Mouse (Mus musculus) brain, adult 2 months (tissue): ENCODE data around the gene Sfxn2.

Source experiments
- DNase-seq: peaks from one replicate; pipeline ENCODE4 v3.0.0; 2011; ENCODE audit warnings: low read depth, low spot score

Gene Sfxn2

GRCm38 (mm10) chr19:46628403-46628802, 55.2 kb downstream of the Sfxn2 start:
- DNase-seq = no peak

DNA sequence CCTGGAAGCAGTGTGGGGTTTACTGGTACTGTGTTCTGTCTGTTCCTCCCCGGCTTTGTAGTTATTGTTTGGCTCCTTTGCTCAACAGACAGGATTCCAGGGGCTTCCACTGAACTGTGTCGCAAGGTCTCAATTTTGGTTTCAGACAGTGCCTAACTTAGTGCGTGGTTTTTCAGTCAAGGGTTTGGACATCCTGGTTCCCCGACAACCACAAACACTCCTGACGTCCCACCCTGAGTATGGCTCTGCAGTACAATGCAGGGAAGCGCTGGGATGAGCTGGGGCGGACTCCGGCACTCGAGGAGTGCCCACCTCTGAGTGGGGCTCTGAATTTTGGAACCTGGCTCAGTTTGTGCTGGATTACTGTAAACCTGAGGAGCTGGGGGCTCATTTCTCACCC, 56.6 kb downstream of the Sfxn2 start:
- DNase-seq = no peak

DNA sequence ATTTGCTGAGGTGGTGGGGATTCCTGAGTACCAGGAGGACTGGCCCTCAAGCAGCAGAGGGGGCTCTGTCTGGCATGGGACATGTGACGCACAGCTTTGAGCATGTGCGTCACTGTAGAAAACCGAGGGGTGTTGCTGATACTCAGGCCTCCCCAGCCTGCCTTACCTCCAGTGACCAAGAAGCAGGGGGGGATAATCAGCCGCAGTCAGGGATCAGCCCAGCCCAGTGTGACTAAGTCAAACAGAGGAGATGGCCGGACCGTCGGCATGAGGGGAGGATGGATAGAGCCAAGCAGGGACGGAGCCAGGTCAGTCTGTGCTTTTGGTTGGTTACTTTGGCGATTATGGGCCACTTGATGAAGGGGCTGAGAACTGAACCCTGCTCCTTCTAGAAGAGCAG, 58.5 kb downstream of the Sfxn2 start:
- no peak for DNase-seq

- DNase-seq = no peak
These were observed 62.6 kb downstream of the Sfxn2 start for GRCm38 (mm10) chr19:46635766-46636165.

DNA sequence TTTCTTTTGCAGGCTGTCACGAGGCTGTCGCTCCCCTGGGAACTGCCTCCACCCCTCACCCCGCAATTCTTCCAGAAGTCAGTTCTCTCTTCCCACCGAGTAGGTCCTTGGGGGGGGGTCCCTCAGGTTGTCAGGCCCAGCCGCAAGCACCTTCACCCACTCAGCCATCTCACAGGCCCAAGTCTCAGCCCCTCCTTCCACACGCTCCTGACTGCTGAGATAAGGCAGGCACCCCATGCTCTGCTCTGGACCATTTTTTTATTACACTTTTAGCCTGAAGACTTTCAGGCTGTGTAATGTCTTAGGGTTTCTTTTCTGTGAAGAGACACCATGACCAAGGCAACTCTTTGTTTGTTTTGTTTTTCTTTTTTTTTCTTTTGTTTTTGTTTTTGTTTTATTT, 64.4 kb downstream of the Sfxn2 start:
- DNase-seq = no peak

GRCm38 (mm10) chr19:46639053-46639452, 65.9 kb downstream of the Sfxn2 start:
- no peak for DNase-seq

DNA sequence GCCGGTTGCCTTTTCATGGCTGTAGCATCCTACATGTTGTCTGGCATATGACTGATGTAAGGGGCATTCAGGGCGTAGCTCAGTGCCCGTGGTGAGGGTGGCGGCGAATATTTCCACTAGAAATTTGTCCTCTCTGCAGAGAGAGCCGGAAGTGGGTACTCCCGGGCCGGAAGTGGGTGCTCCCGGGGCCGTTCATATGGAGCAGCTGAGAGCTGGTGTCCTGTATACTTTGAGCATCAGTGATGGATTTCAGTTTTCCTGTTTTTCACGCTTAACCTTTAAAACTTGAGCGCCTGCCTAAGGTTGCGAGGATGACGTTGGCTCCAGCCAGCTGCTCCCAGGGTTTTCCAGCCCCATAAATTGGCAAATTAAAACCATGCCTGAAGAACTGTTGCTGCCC, 66.3 kb downstream of the Sfxn2 start:
- DNase-seq = no peak

DNA sequence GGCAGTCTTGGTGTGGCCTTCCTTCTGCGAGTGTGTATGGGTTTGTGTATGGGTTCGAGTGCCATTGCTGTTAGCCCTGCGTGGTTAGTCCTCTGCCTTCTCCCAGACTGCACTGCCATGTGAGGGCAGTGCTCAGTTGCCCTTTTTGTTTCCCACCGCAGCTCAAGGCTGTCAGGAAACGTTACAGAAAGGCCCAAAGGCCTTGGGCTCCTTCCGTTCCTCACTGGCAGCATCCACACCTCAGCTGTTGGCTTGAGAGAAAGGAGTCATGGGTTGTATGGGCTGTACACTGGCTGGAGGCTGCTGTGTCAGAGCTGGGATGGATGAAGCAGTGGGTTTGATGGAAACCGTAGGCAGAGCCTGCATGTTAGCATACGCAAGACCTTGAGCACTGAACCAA, 67.6 kb downstream of the Sfxn2 start:
- DNase-seq = no peak

GRCm38 (mm10) chr19:46641420-46642085, 68.4 kb downstream of the Sfxn2 start:
- peak; percentile 78 for DNase-seq

GRCm38 (mm10) chr19:46642136-46642753, 69.1 kb downstream of the Sfxn2 start:
- DNase-seq = peak; percentile 24

- DNase-seq = peak; percentile 66
These were observed 70.1 kb downstream of the Sfxn2 start for GRCm38 (mm10) chr19:46643236-46643635.

DNA sequence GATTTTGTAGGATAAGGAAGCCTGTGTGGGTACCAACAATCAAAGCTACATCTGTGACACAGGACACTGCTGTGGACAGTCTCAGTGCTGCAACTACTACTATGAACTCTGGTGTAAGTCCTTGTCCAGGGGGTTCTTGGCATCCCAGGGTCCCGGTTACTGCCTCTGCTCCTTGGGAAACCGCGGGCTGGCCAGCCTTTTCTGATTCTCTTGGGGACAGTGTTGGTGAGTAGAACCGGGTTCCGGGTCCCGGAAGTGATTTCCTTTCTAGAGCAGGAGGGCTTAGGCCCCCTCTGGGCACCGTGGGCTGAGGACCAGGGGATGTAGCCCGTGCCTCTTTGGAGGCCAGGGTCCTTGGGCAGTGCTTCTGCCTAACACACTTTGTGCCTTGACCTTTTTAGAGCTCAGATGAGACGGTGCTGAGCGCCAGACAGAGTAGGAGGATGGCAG, 71.2 kb downstream of the Sfxn2 start:
- DNase-seq = no peak

DNA sequence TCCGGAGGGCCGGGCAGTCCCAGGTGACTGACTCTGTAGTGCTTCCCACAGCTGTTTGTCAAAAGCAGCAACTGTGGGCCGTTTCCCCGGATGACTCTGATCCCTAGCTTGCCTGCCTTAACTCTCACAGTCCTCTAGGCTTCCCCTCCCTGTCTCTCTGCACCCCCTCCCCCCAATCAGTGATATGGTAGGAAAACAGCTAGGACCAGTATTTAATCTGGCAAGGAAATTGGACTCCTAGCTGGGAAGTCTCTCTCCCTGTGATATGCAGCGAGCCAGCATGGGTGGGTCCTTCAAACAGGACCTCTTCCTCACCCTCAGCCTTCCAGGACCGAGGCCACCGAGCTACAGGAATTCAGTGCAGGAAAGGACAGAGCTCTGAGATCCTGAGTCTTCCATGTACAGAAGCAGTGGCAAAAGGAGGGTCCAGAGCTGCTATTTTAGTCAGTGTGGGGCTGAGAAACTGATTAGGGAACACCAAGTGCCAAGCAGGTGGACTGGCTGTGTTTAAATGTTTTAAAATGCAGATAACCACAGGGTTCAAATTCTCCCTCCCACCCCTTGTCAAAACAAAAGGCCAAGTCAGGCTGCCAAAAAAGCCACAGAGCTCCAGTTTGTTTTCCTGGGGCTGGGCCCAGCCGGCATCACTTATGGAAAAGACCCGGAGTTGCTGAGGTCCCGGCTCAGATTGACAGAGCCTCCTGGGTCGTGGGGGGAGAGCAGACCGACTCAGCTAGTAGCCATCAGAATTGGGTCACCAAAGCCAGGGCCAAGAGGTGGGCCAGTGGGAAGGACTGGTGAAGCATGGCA, 71.8 kb downstream of the Sfxn2 start:
- DNase-seq = peak; percentile 71

GRCm38 (mm10) chr19:46646041-46646481, 72.9 kb downstream of the Sfxn2 start:
- peak; percentile 23 for DNase-seq

DNA sequence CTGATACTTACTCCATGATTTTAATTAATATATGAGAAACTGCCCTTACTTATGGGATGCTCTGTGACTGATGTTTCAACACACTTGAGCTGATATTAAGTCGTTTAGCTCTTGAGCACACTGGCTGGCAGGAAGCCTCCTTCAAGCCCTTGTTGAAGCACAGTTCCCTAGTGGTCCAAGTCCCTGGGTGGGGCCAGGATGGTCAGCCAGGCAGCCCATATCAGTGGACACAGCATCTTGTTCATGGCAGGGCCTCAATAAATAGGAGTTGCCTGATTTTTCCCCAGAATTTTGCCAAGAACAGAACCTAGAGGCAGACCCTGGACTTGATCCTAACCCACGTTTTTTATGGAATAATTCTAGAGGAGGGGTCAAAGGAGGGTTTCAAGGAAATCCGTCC, 74.1 kb downstream of the Sfxn2 start:
- DNase-seq = no peak
